Mouse (Mus musculus): ENCODE measurements around the gene Sectm1a.

- TF ChIP-seq GATA1 (IDR thresholded peaks at IDR 0.05; ENCODE audit: low read length) (no peak), TAL1 (IDR thresholded peaks at IDR 0.05; ENCODE audit: low read length) (no peak)
These were observed 42.4 kb downstream of the Sectm1a start for GRCm38 (mm10) chr11:121038366-121039240.

All from erythroblast, embryonic 14.5 days (primary cell).